Mouse (Mus musculus) kidney, adult 2 months (tissue): ENCODE data around the gene Baz1a.

Source experiments
- CTCF ChIP-seq: fragments of 200-500 bp; conservative IDR thresholded peaks from 2 replicates; pipeline ENCODE4 v1.5.1; 2011; ENCODE audit warnings: low read depth, mild to moderate bottlenecking, control low read depth, low read length, moderate library complexity, mixed read lengths; ENCODE audit not compliant: insufficient read depth, insufficient read length
- POLR2A ChIP-seq: fragments of 200-500 bp; IDR thresholded peaks from one replicate; pipeline ENCODE4 v1.6.1; 2011; ENCODE audit warnings: low read depth, low read length, control low read depth

- TF ChIP-seq POLR2A (no peak), CTCF (no peak)
These were observed 33.2 kb downstream of the Baz1a start for GRCm38 (mm10) chr12:54980939-54981338.
